Mouse (Mus musculus) ES-E14 (cell line): ENCODE data around the gene Thada.

ENCODE experiments used
- CHD2 ChIP-seq: IDR thresholded peaks from 2 replicates; pipeline ENCODE4 v1.6.1; 2014; ENCODE audit warnings: mild to moderate bottlenecking, low read depth, low read length, inconsistent platforms
- MAFK ChIP-seq: IDR thresholded peaks from 2 replicates; pipeline ENCODE4 v1.6.1; 2014; ENCODE audit warnings: mild to moderate bottlenecking, low read depth, low read length, inconsistent platforms; ENCODE audit not compliant: insufficient read depth
- ZNF384 ChIP-seq: IDR thresholded peaks from 2 replicates; pipeline ENCODE4 v1.6.1; 2012; ENCODE audit warnings: low read depth, low read length, inconsistent platforms

- TF ChIP-seq MAFK (no peak), ZNF384 (no peak), CHD2 (no peak)
These were observed 112.6 kb downstream of the Thada start for GRCm38 (mm10) chr17:84353224-84353901.
